Mouse (Mus musculus): ENCODE measurements around the gene Acsl6. TPM values are rescaled to one million over a fixed set of nuclear protein-coding genes. Genes with fewer than 3 reads are reported as not detected.
A peak's percentile ranks its signal among the peaks of the same experiment; 100 is the strongest.

The Acsl6 gene
- polyA plus RNA-seq, 1 experiment from 2014 or later: 24.6 TPM

GRCm38 (mm10) chr11:54313391-54314360 lies 10.1 kb downstream of the Acsl6 start:
- no peak overlapping the region for H3K9ac ChIP-seq
- no peak overlapping the region for H3K4me3 ChIP-seq (replicated peaks)
- no peak overlapping the region for H3K27ac ChIP-seq
- H3K27me3 ChIP-seq: no peaks in the 10 kb centered on the region
- H3K36me3 ChIP-seq (replicated peaks): no peaks in the 10 kb centered on the region
- H3K4me2 ChIP-seq: no peak overlapping the region
- peaks cover 50% of the 10 kb centered on the region for H3K4me1 ChIP-seq
- ATAC-seq (ENCODE audit: low FRiP score): 0 out of 2 replicates have a peak, but pooled peaks have one; percentile 23
- no peaks in the 10 kb centered on the region for H3K9me3 ChIP-seq
- WGBS: 68% methylated on average over 7 of the region's 7 CpGs

- Histone ChIP-seq H3K9ac (no peak overlapping the region), H3K4me2 (no peak overlapping the region), H3K4me1 (peaks cover 48% of the 10 kb centered on the region), H3K27ac (no peak overlapping the region), H3K27me3 (no peaks in the 10 kb centered on the region), H3K36me3 (replicated peaks) (no peaks in the 10 kb centered on the region), H3K9me3 (no peaks in the 10 kb centered on the region), H3K4me3 (replicated peaks) (no peak overlapping the region)
- peak; percentile 45; the same call in 1 of the 2 replicates for ATAC-seq (ENCODE audit: low FRiP score)
- 11% methylated on average over 3 of the region's 3 CpGs for WGBS
These were observed 11.1 kb downstream of the Acsl6 start for GRCm38 (mm10) chr11:54314740-54315139.

- 88% methylated on average over 5 of the region's 5 CpGs for WGBS
- no peaks in the 10 kb centered on the region for H3K9me3 ChIP-seq
- ATAC-seq (ENCODE audit: low FRiP score): no peak
- H3K9ac ChIP-seq: no peak overlapping the region
- H3K27ac ChIP-seq: no peak overlapping the region
- H3K4me1 ChIP-seq: peaks cover 48% of the 10 kb centered on the region
- no peak overlapping the region for H3K4me2 ChIP-seq
- 0 out of 2 replicates have a peak, but pooled peaks cover 3% of the 10 kb centered on the region for H3K36me3 ChIP-seq (replicated peaks)
- no peak overlapping the region for H3K4me3 ChIP-seq (replicated peaks)
- H3K27me3 ChIP-seq: no peaks in the 10 kb centered on the region
These were observed 11.7 kb downstream of the Acsl6 start for GRCm38 (mm10) chr11:54315336-54315735.

- Histone ChIP-seq H3K4me3 (replicated peaks) (no peak overlapping the region), H3K36me3 (replicated peaks) (peaks cover 12% of the 10 kb centered on the region; the same call in 1 of the 2 replicates), H3K27ac (no peak overlapping the region), H3K4me2 (no peak overlapping the region), H3K9me3 (no peaks in the 10 kb centered on the region), H3K9ac (no peak overlapping the region), H3K4me1 (peaks cover 30% of the 10 kb centered on the region), H3K27me3 (no peaks in the 10 kb centered on the region)
- ATAC-seq (ENCODE audit: low FRiP score): no peak
- WGBS: 93% methylated on average over 8 of the region's 8 CpGs
These were observed 13.8 kb downstream of the Acsl6 start for GRCm38 (mm10) chr11:54317361-54317760.

- Histone ChIP-seq H3K4me1 (peaks cover 26% of the 10 kb centered on the region), H3K9me3 (no peaks in the 10 kb centered on the region), H3K27ac (no peak overlapping the region), H3K36me3 (replicated peaks) (peaks cover 12% of the 10 kb centered on the region; the same call in 1 of the 2 replicates), H3K4me3 (replicated peaks) (no peak overlapping the region), H3K4me2 (no peak overlapping the region), H3K9ac (no peak overlapping the region), H3K27me3 (no peaks in the 10 kb centered on the region)
- WGBS: 86% methylated on average over 3 of the region's 3 CpGs
- ATAC-seq (ENCODE audit: low FRiP score): no peak
These were observed 14.2 kb downstream of the Acsl6 start for GRCm38 (mm10) chr11:54317795-54318194.

- H3K4me2 ChIP-seq: no peak overlapping the region
- no peaks in the 10 kb centered on the region for H3K9me3 ChIP-seq
- no peaks in the 10 kb centered on the region for H3K4me1 ChIP-seq
- peaks cover 43% of the 10 kb centered on the region for H3K36me3 ChIP-seq (replicated peaks)
- H3K27ac ChIP-seq: no peak overlapping the region
- H3K9ac ChIP-seq: no peak overlapping the region
- no peak for ATAC-seq (ENCODE audit: low FRiP score)
- no peak overlapping the region for H3K4me3 ChIP-seq (replicated peaks)
- WGBS: 83% methylated on average over 5 of the region's 5 CpGs
- no peaks in the 10 kb centered on the region for H3K27me3 ChIP-seq
These were observed 18.4 kb downstream of the Acsl6 start for GRCm38 (mm10) chr11:54321802-54322532.

- H3K4me2 ChIP-seq: no peak overlapping the region
- no peak overlapping the region for H3K9ac ChIP-seq
- no peak overlapping the region for H3K4me3 ChIP-seq (replicated peaks)
- H3K27me3 ChIP-seq: no peaks in the 10 kb centered on the region
- WGBS: 87% methylated on average over 10 of the region's 10 CpGs
- no peak for ATAC-seq (ENCODE audit: low FRiP score)
- no peaks in the 10 kb centered on the region for H3K4me1 ChIP-seq
- no peaks in the 10 kb centered on the region for H3K9me3 ChIP-seq
- H3K27ac ChIP-seq: no peak overlapping the region
- peaks cover 69% of the 10 kb centered on the region for H3K36me3 ChIP-seq (replicated peaks)
These were observed 28.0 kb downstream of the Acsl6 start for GRCm38 (mm10) chr11:54331463-54332183.

- H3K9me3 ChIP-seq: no peaks in the 10 kb centered on the region
- no peaks in the 10 kb centered on the region for H3K4me1 ChIP-seq
- no peak overlapping the region for H3K4me2 ChIP-seq
- H3K4me3 ChIP-seq (replicated peaks): no peak overlapping the region
- no peaks in the 10 kb centered on the region for H3K27me3 ChIP-seq
- no peak overlapping the region for H3K27ac ChIP-seq
- 63% methylated on average over 13 of the region's 13 CpGs for WGBS
- no peak for ATAC-seq (ENCODE audit: low FRiP score)
- peaks cover 41% of the 10 kb centered on the region for H3K36me3 ChIP-seq (replicated peaks)
- no peak overlapping the region for H3K9ac ChIP-seq
These were observed 32.6 kb downstream of the Acsl6 start for GRCm38 (mm10) chr11:54336165-54336707.

GRCm38 (mm10) chr11:54343703-54344102 lies 40.1 kb downstream of the Acsl6 start:
- Histone ChIP-seq H3K27ac (no peak overlapping the region), H3K4me2 (no peak overlapping the region), H3K4me3 (replicated peaks) (no peak overlapping the region), H3K36me3 (replicated peaks) (peaks cover 40% of the 10 kb centered on the region), H3K9ac (no peak overlapping the region), H3K9me3 (no peaks in the 10 kb centered on the region), H3K27me3 (no peaks in the 10 kb centered on the region), H3K4me1 (no peaks in the 10 kb centered on the region)
- no peak for ATAC-seq (ENCODE audit: low FRiP score)
- WGBS: 59% methylated on average over 4 of the region's 4 CpGs

- H3K27ac ChIP-seq: no peak overlapping the region
- H3K27me3 ChIP-seq: no peaks in the 10 kb centered on the region
- H3K4me2 ChIP-seq: no peak overlapping the region
- WGBS: 62% methylated on average over 5 of the region's 5 CpGs
- no peaks in the 10 kb centered on the region for H3K9me3 ChIP-seq
- H3K36me3 ChIP-seq (replicated peaks): 0 out of 2 replicates have a peak, but pooled peaks cover 4% of the 10 kb centered on the region
- no peak overlapping the region for H3K4me3 ChIP-seq (replicated peaks)
- H3K9ac ChIP-seq: no peak overlapping the region
- no peak for ATAC-seq (ENCODE audit: low FRiP score)
- H3K4me1 ChIP-seq: peaks cover 17% of the 10 kb centered on the region
These were observed 48.1 kb downstream of the Acsl6 start for GRCm38 (mm10) chr11:54351704-54352103.

GRCm38 (mm10) chr11:54353121-54353576 lies 49.6 kb downstream of the Acsl6 start:
- Histone ChIP-seq H3K9ac (no peak overlapping the region), H3K4me2 (peak overlapping the region; percentile 17), H3K36me3 (replicated peaks) (0 out of 2 replicates have a peak, but pooled peaks cover 4% of the 10 kb centered on the region), H3K27me3 (no peaks in the 10 kb centered on the region), H3K4me1 (peaks cover 17% of the 10 kb centered on the region), H3K9me3 (no peaks in the 10 kb centered on the region), H3K27ac (peak overlapping the region; percentile 66), H3K4me3 (replicated peaks) (no peak overlapping the region)
- ATAC-seq (ENCODE audit: low FRiP score): peak; percentile 51; the same call in 1 of the 2 replicates
- 2% methylated on average over 8 of the region's 8 CpGs for WGBS

Measured in forebrain, embryonic 12.5 days (tissue).